Mouse (Mus musculus) thymus, postnatal 4 days (tissue): Measurements from ENCODE around the gene Ncl.

Experiments
- DNase-seq: peaks from one replicate; pipeline ENCODE4 v3.0.0; 2021

Ncl gene

GRCm38 (mm10) chr1:86310536-86311310, 48.5 kb downstream of the Ncl start:
- DNase-seq = no peak

- no peak for DNase-seq
Measured at GRCm38 (mm10) chr1:86309270-86309833, 49.8 kb downstream of the Ncl start.

GRCm38 (mm10) chr1:86307871-86308641, 51.1 kb downstream of the Ncl start:
- no peak for DNase-seq

GRCm38 (mm10) chr1:86307177-86307762, 51.9 kb downstream of the Ncl start:
- no peak for DNase-seq

- no peak for DNase-seq
Measured at GRCm38 (mm10) chr1:86306686-86307085, 52.5 kb downstream of the Ncl start.

GRCm38 (mm10) chr1:86303873-86304250, 55.3 kb downstream of the Ncl start:
- DNase-seq = peak; percentile 20

GRCm38 (mm10) chr1:86303063-86303872, 55.9 kb downstream of the Ncl start:
- peak; percentile 60 for DNase-seq

- no peak for DNase-seq
Measured at GRCm38 (mm10) chr1:86302532-86302931, 56.7 kb downstream of the Ncl start, which contains the start of gene B3gnt7. TSS of gene B3gnt7 (plus strand) at chr1:86302832.

GRCm38 (mm10) chr1:86301221-86302091, 57.7 kb downstream of the Ncl start:
- peak; percentile 58 for DNase-seq

GRCm38 (mm10) chr1:86300731-86301130, 58.5 kb downstream of the Ncl start:
- DNase-seq = peak; percentile 39

GRCm38 (mm10) chr1:86300093-86300492, 59.1 kb downstream of the Ncl start:
- no peak for DNase-seq
